Mouse (Mus musculus) lung, postnatal 0 days (tissue): ENCODE measurements around the gene Psg17.
"Not testable (repeated sequence)": the region's sequence is repeated elsewhere in the genome, so short reads cannot be mapped to it uniquely, and the experiment has no call there.

Source experiments
- CTCF ChIP-seq: IDR thresholded peaks from 2 replicates; pipeline ENCODE4 v1.5.1; 2016; ENCODE audit warnings: antibody characterized with exemption, mild to moderate bottlenecking
- EP300 ChIP-seq: IDR thresholded peaks from 2 replicates; pipeline ENCODE4 v1.6.1; 2016; ENCODE audit warnings: antibody characterized with exemption, mild to moderate bottlenecking, control low read depth

- not testable (repeated sequence) for TF ChIP-seq EP300, CTCF
These were observed 49.6 kb upstream of the Psg17 start, which contains the start of gene Pglyrp1 for GRCm38 (mm10) chr7:18871031-18871430.
